23 mouse cellular contexts compared by ENCODE assay signal in genomic region chr15:89106976-89107375, GRCm38 (mm10). TPM values are rescaled to one million over a fixed set of nuclear protein-coding genes. Genes with fewer than 3 reads are reported as not detected.
DNase-seq lines count a peak whose midpoint lies in the region; TF ChIP-seq lines count a peak whose summit lies in the region.
"Had no signal": no experiment of that assay in that cellular context is flagged by ENCODE, and none has a peak within 500 bp of the region (broad histone marks: within the 10 kb centered on the region; RNA-seq: fewer than 3 reads in every experiment).

No protein-coding gene starts in this region.

- intact Hi-C loops in left cerebral cortex, adult 2 months (cut with DNase I), result loop anchor here (5.0 kb wide), 1 partner anchor 175 kb away; no protein-coding TSS in a partner anchor

- H3K27ac ChIP-seq in cerebellum, adult 2 months (ENCODE audit: insufficient read depth, low read length), result 0 out of 2 replicates have a peak overlapping the region, but pooled peaks have one; percentile 24
- H3K27ac ChIP-seq in left cerebral cortex, adult 2 months, result peak overlapping the region; percentile 34; the same call in 1 of the 2 replicates
- no peak overlapping the region for H3K27ac ChIP-seq in hindbrain, embryonic 10.5 days
- H3K27ac ChIP-seq: embryonic facial prominence, embryonic 10.5 days; embryonic facial prominence, embryonic 13.5 days; forebrain, embryonic 12.5 days; forebrain, embryonic 15.5 days; hindbrain, embryonic 13.5 days; intestine, embryonic 15.5 days had no signal

- no peaks in the 10 kb centered on the region for H3K9me3 ChIP-seq in hindbrain, embryonic 10.5 days
- H3K9me3 ChIP-seq: embryonic facial prominence, embryonic 10.5 days; embryonic facial prominence, embryonic 13.5 days; forebrain, embryonic 12.5 days; forebrain, embryonic 15.5 days; hindbrain, embryonic 13.5 days; intestine, embryonic 15.5 days had no signal

- H3K4me3 ChIP-seq in cerebellum, adult 2 months (replicated peaks; ENCODE audit: insufficient read depth, low read depth, low read length), result no peak overlapping the region
- no peak overlapping the region for H3K4me3 ChIP-seq in left cerebral cortex, adult 2 months
- no peak overlapping the region for H3K4me3 ChIP-seq in myocyte
- no peak overlapping the region for H3K4me3 ChIP-seq in hindbrain, embryonic 10.5 days
- H3K4me3 ChIP-seq: embryonic facial prominence, embryonic 10.5 days; embryonic facial prominence, embryonic 13.5 days; erythroblast, embryonic 14.5 days; forebrain, embryonic 12.5 days; forebrain, embryonic 15.5 days; hindbrain, embryonic 13.5 days; intestine, embryonic 15.5 days had no signal

- peaks cover 39% of the 10 kb centered on the region for H3K36me3 ChIP-seq in myocyte (ENCODE audit: control insufficient read depth, insufficient read depth)
- peaks cover 100% of the 10 kb centered on the region for H3K36me3 ChIP-seq in hindbrain, embryonic 10.5 days

- H3K79me2 ChIP-seq in myocyte (ENCODE audit: control insufficient read depth, insufficient read depth), result no peaks in the 10 kb centered on the region

- DNase-seq in cerebellum, adult 2 months, result no peak
- no peak for DNase-seq in cerebellum, postnatal 36 days
- DNase-seq in left cerebral cortex, adult 2 months (ENCODE audit: extremely low spot score in 1 of 2, low spot score in 2 of 2), result no peak
- DNase-seq in left cerebral cortex, adult 9 months (ENCODE audit: low spot score in 2 of 2), result no peak
- DNase-seq in hindbrain, embryonic 10.5 days (ENCODE audit: low spot score), result no peak
- DNase-seq: adrenal gland, adult 8-10 months; adrenal gland, postnatal 25 days; cerebellum, adult 8-10 months; cerebellum, postnatal 14 days; embryo, embryonic 11 days; gastrocnemius, postnatal 10 days; heart, adult 11 months; kidney, adult 11 months had no signal

- WGBS in cerebellum, adult 2 months, result 79% methylated on average over 1 of the region's 1 CpGs
- 90% methylated on average over 1 of the region's 1 CpGs for WGBS in hindbrain, embryonic 10.5 days

- no peak overlapping the region for H3ac ChIP-seq in myocyte (ENCODE audit: control insufficient read depth, insufficient read length)

- H3K27me3 ChIP-seq in cerebellum, adult 2 months (ENCODE audit: control insufficient read depth, insufficient read depth, low read length), result no peaks in the 10 kb centered on the region
- H3K27me3 ChIP-seq in myocyte (ENCODE audit: control insufficient read depth, insufficient read depth, insufficient read length), result no peaks in the 10 kb centered on the region
- no peaks in the 10 kb centered on the region for H3K27me3 ChIP-seq in hindbrain, embryonic 10.5 days (ENCODE audit: insufficient read depth, poor library complexity, severe bottlenecking)
- H3K27me3 ChIP-seq: embryonic facial prominence, embryonic 13.5 days; forebrain, embryonic 12.5 days; forebrain, embryonic 15.5 days; hindbrain, embryonic 13.5 days; intestine, embryonic 15.5 days had no signal

- peak overlapping the region; percentile 10 for H3K4me2 ChIP-seq in myocyte (ENCODE audit: low read depth)
- H3K4me2 ChIP-seq: embryonic facial prominence, embryonic 13.5 days; forebrain, embryonic 12.5 days; forebrain, embryonic 15.5 days; heart, embryonic 11.5 days; hindbrain, embryonic 13.5 days; intestine, embryonic 15.5 days had no signal

- TF ChIP-seq CTCF in cerebellum, adult 2 months (IDR thresholded peaks at IDR 0.05; ENCODE audit: borderline replicate concordance, insufficient read depth, low read depth, low read length), result no peak
- no peak for TF ChIP-seq CTCF in left cerebral cortex, adult 2 months (IDR thresholded peaks at IDR 0.05)

- peaks cover 65% of the 10 kb centered on the region for H3K4me1 ChIP-seq in cerebellum, adult 2 months (ENCODE audit: control insufficient read depth, insufficient read depth, low read length)
- peaks cover 14% of the 10 kb centered on the region for H3K4me1 ChIP-seq in hindbrain, embryonic 10.5 days (replicated peaks)
- H3K4me1 ChIP-seq: embryonic facial prominence, embryonic 13.5 days; forebrain, embryonic 12.5 days; forebrain, embryonic 15.5 days; hindbrain, embryonic 13.5 days; intestine, embryonic 15.5 days had no signal

- TF ChIP-seq POLR2A in cerebellum, adult 2 months (IDR thresholded peaks at IDR 0.05; ENCODE audit: borderline replicate concordance, insufficient read depth, low read length), result no peak
- no peak for TF ChIP-seq POLR2A in myocyte (IDR thresholded peaks at IDR 0.05; ENCODE audit: insufficient read length, low read depth)

TF ChIP-seq in myocyte, 11 proteins besides CTCF, POLR2A, EP300 and RAD21:
- TF ChIP-seq USF1 (IDR thresholded peaks at IDR 0.05; ENCODE audit: low read depth) (no peak), SRF (IDR thresholded peaks at IDR 0.05; ENCODE audit: control insufficient read depth, insufficient read length, low read depth) (no peak), REST (IDR thresholded peaks at IDR 0.05; ENCODE audit: insufficient read depth, insufficient read length) (no peak), POLR2AphosphoS2 (IDR thresholded peaks at IDR 0.05; ENCODE audit: insufficient read length, low read depth) (peak; percentile 41), TCF12 (IDR thresholded peaks at IDR 0.05; ENCODE audit: insufficient read depth, poor library complexity, severe bottlenecking) (no peak), CEBPB (IDR thresholded peaks at IDR 0.05; ENCODE audit: insufficient read depth, poor library complexity, severe bottlenecking) (no peak), TCF3 (IDR thresholded peaks at IDR 0.05; ENCODE audit: insufficient read length, low read depth) (no peak), E2F4 (IDR thresholded peaks at IDR 0.05; ENCODE audit: insufficient read depth) (no peak), MYOG (IDR thresholded peaks at IDR 0.05; ENCODE audit: control insufficient read depth in 1 of 3, insufficient read depth in 1 of 3, insufficient read length in 2 of 3, low read depth in 2 of 3) (peak in 1 of 3 experiments; percentile 48), MYOD1 (IDR thresholded peaks at IDR 0.05; ENCODE audit: control insufficient read depth in 1 of 3, insufficient read length in 2 of 3, low read depth in 2 of 3) (peak in 2 of 3 experiments; percentile 37 to 47), MAX (IDR thresholded peaks at IDR 0.05; ENCODE audit: low read depth) (no peak)

RNA-seq across cellular contexts. Expression of gene Tubgcp6, which starts 15.9 kb away (rescaled TPM):
- 77.4 and 82.1 TPM in 2 replicates for polyA plus RNA-seq in cerebellum, adult 2 months (2012; rRNA removed)
- total RNA-seq in left cerebral cortex, adult 2 months (2021), result 10 to 100 TPM; 34.7 to 35.3 TPM
- 15.0 TPM for polyA plus RNA-seq in myocyte (2012; fragmentation: generic; extraction: Trizol)
- 23.7 and 26.0 TPM in 2 replicates for polyA plus RNA-seq in hindbrain, embryonic 10.5 days (2016; fragmentation: Nextera tagmentation; extraction: Ambion mirVana)

RNA-seq across cellular contexts. Expression of gene Selenoo, which starts 18.1 kb away (rescaled TPM):
- polyA plus RNA-seq in cerebellum, adult 2 months (2012; rRNA removed), result 58.1 and 65.6 TPM in 2 replicates
- total RNA-seq in left cerebral cortex, adult 2 months (2021), result 10 to 100 TPM; 21.1 to 21.3 TPM
- polyA plus RNA-seq in myocyte (2012; fragmentation: generic; extraction: Trizol), result 23.8 TPM
- polyA plus RNA-seq in hindbrain, embryonic 10.5 days (2016; fragmentation: Nextera tagmentation; extraction: Ambion mirVana), result 15.9 and 21.6 TPM in 2 replicates

RNA-seq across cellular contexts. Expression of gene Hdac10, which starts 21.5 kb away (rescaled TPM):
- 31.4 and 36.3 TPM in 2 replicates for polyA plus RNA-seq in cerebellum, adult 2 months (2012; rRNA removed)
- 10 to 100 TPM; 16.8 to 17.3 TPM for total RNA-seq in left cerebral cortex, adult 2 months (2021)
- polyA plus RNA-seq in myocyte (2012; fragmentation: generic; extraction: Trizol), result 11.7 TPM
- 16.4 and 18.5 TPM in 2 replicates for polyA plus RNA-seq in hindbrain, embryonic 10.5 days (2016; fragmentation: Nextera tagmentation; extraction: Ambion mirVana)

RNA-seq across cellular contexts. Expression of gene Trabd, which starts 32.1 kb away (rescaled TPM):
- 52.5 and 56.4 TPM in 2 replicates for polyA plus RNA-seq in cerebellum, adult 2 months (2012; rRNA removed)
- 10 to 100 TPM; 17.5 to 20.5 TPM for total RNA-seq in left cerebral cortex, adult 2 months (2021)
- polyA plus RNA-seq in myocyte (2012; fragmentation: generic; extraction: Trizol), result 68.2 TPM
- 56.2 and 57.8 TPM in 2 replicates for polyA plus RNA-seq in hindbrain, embryonic 10.5 days (2016; fragmentation: Nextera tagmentation; extraction: Ambion mirVana)

RNA-seq across cellular contexts. Expression of gene Mapk12, which starts 33.5 kb away (rescaled TPM):
- polyA plus RNA-seq in cerebellum, adult 2 months (2012; rRNA removed), result 112 and 128 TPM in 2 replicates
- total RNA-seq in left cerebral cortex, adult 2 months (2021), result 1 to 10 TPM; 8.3 to 9.3 TPM
- polyA plus RNA-seq in myocyte (2012; fragmentation: generic; extraction: Trizol), result 35.0 TPM
- 23.7 and 28.5 TPM in 2 replicates for polyA plus RNA-seq in hindbrain, embryonic 10.5 days (2016; fragmentation: Nextera tagmentation; extraction: Ambion mirVana)
- total RNA-seq: MEL had no signal
